Mouse (Mus musculus) kidney, adult 2 months (tissue): ENCODE measurements around the gene 1700003E16Rik.
A peak's percentile ranks its signal among the peaks of the same experiment; 100 is the strongest.

Experiments used
- CTCF ChIP-seq: fragments of 200-500 bp; conservative IDR thresholded peaks from 2 replicates; pipeline ENCODE4 v1.5.1; 2011; ENCODE audit warnings: low read depth, mild to moderate bottlenecking, control low read depth, low read length, moderate library complexity, mixed read lengths; ENCODE audit not compliant: insufficient read depth, insufficient read length
- POLR2A ChIP-seq: fragments of 200-500 bp; IDR thresholded peaks from one replicate; pipeline ENCODE4 v1.6.1; 2011; ENCODE audit warnings: low read depth, low read length, control low read depth

DNA sequence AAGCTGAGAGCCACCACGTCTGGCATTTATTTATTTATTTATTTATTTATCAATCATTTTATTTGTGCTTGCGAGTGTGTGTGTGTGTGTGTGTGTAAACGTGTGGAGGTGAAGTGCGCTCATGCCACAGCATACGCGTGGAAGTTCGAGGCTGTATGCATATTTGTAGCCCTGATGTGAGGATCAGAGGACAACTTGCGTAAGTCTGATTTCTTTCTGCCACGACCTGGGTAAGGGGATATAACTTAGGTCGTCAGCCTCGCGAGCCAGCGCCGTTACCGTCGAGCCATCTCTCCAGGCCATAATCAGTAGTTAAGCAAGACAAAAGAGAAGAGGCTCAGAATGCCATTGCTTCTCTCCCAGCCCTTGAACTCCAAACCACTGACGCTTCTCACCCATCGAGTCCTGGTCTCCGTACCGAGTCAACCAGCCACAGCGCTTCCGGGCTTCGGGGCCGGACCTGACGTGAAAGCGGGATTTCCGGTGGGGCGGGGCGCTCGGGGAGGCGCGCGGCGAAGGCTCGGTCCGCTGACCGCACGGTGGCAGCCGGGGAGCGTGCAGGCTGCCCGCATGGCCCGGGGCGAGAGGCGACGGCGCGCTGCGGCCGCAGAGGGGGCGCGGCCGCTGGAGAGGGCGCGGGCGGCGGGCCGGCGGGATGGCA is 41.1 kb upstream of the 1700003E16Rik start, which contains the start of gene Mogs:
- TF ChIP-seq CTCF (peak; percentile 47), POLR2A (peak; percentile 86)
